Mouse (Mus musculus) lung, embryonic 16.5 days (tissue): ENCODE measurements around the gene Adgrv1. TPM values are rescaled to one million over a fixed set of nuclear protein-coding genes. Genes with fewer than 3 reads are reported as not detected.

ENCODE experiments used
- ATAC-seq: fragments of 200-750 bp; cut with Nextera tagmentation; 2 replicates; pipeline ENCODE4 v1.8.0; 2017; ENCODE audit warnings: low read depth, mild to moderate bottlenecking, moderate library complexity
- H3K27ac ChIP-seq: fragments of 300-500 bp; sonication (generic); 2 replicates; pipeline ENCODE4 v1.5.1; 2014; ENCODE audit warnings: mild to moderate bottlenecking, control low read depth, low read length
- H3K27me3 ChIP-seq: fragments of 300-500 bp; sonication (generic); 2 replicates; pipeline ENCODE4 v1.6.1; 2014; ENCODE audit warnings: low read depth, low read length, mixed read lengths; ENCODE audit not compliant: control insufficient read depth, insufficient read depth
- H3K36me3 ChIP-seq: fragments of 300-500 bp; sonication (generic); 2 replicates; pipeline ENCODE4 v1.6.1; 2014; ENCODE audit warnings: low read length; ENCODE audit not compliant: control insufficient read depth, insufficient read depth
- H3K4me1 ChIP-seq: fragments of 300-500 bp; sonication (generic); replicated peaks from 2 replicates; pipeline ENCODE4 v1.6.1; 2014; ENCODE audit warnings: low read length, mixed read lengths; ENCODE audit not compliant: control insufficient read depth, insufficient read depth
- H3K4me2 ChIP-seq: fragments of 300-500 bp; sonication (generic); 2 replicates; pipeline ENCODE4 v1.6.1; 2014; ENCODE audit warnings: low read depth, low read length, control low read depth
- H3K4me3 ChIP-seq: fragments of 300-500 bp; sonication (generic); 2 replicates; pipeline ENCODE4 v1.5.1; 2014; ENCODE audit warnings: mild to moderate bottlenecking, low read length, control low read depth
- H3K9ac ChIP-seq: fragments of 300-500 bp; sonication (generic); 2 replicates; pipeline ENCODE4 v1.6.1; 2014; ENCODE audit warnings: low read length, control low read depth
- H3K9me3 ChIP-seq: fragments of 300-500 bp; sonication (generic); 2 replicates; pipeline ENCODE4 v1.6.1; 2016; ENCODE audit warnings: low read length; ENCODE audit not compliant: control insufficient read depth
- WGBS: fragments of 180-500 bp; shearing (Covaris S2); extraction: QIAGEN DNeasy Blood & Tissue Kit; methylation state at CpG from one replicate; pipeline ENCODE4 v1.1.7; 2014; 5-methylcytosine and 5-hydroxymethylcytosine counted together
- polyA plus RNA-seq: library from polyadenylated mRNA; unstranded; fragments of >200 nt; fragmentation: Nextera tagmentation; extraction: Ambion mirVana; gene quantifications from 2 replicates; pipeline ENCODE4 v1.2.1, GENCODE M21; 2015

Gene Adgrv1
- polyA plus RNA-seq, 1 experiment from 2014 or later: 1.3 TPM

DNA sequence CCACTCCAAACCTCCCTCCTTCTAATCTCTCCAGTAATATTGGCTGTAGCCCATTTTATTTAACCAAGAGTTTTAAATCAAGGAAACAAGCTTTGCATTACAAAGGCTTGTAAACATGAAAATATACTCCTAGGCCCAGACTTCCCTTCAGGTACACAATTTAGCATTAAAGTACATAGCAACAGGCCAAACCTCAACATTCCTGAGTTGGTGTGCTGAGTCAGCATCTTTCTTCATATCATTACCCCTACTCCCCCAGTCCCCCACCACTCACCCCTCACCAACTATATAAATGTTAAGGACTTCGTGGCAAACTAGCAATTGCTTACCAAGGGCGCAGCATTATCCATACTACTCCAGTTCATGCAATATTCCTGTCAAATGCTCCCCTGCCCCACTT, 510.7 kb downstream of the Adgrv1 start:
- no peak for ATAC-seq
- H3K4me2 ChIP-seq: no peak overlapping the region
- H3K4me3 ChIP-seq: no peak overlapping the region
- H3K4me1 ChIP-seq: no peaks in the 10 kb centered on the region
- no peaks in the 10 kb centered on the region for H3K27me3 ChIP-seq
- WGBS: 85% methylated on average over 2 of the region's 2 CpGs
- H3K36me3 ChIP-seq: no peaks in the 10 kb centered on the region
- H3K9me3 ChIP-seq: no peaks in the 10 kb centered on the region
- no peak overlapping the region for H3K9ac ChIP-seq
- no peak overlapping the region for H3K27ac ChIP-seq

GRCm38 (mm10) chr13:81110479-81110878, 522.5 kb downstream of the Adgrv1 start:
- Histone ChIP-seq H3K27ac (no peak overlapping the region), H3K27me3 (no peaks in the 10 kb centered on the region), H3K4me2 (no peak overlapping the region), H3K4me1 (peaks cover 18% of the 10 kb centered on the region), H3K4me3 (no peak overlapping the region), H3K9ac (no peak overlapping the region), H3K36me3 (no peaks in the 10 kb centered on the region), H3K9me3 (no peaks in the 10 kb centered on the region)
- 62% methylated on average over 4 of the region's 4 CpGs for WGBS
- ATAC-seq: no peak

DNA sequence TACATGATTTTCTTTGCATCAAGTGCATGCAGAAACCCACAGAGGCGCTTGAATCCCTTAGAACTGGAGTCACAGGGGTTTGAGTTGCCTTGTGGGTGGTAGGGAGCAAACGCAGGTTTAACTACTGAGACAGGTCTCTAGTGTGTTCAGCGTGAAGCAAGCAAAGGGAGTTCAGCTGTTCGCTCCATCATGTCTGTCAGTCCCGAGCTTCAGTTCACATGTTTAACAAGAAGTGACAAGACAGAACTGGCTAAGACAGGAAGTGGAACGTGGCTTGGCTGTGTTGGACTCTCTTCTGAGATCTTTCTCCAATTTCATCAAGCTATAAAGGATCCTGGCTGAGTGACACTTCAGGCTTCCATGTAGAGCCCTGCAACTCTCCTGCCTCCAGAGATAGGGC, 523.3 kb downstream of the Adgrv1 start:
- no peak overlapping the region for H3K4me2 ChIP-seq
- 0 out of 2 replicates have a peak overlapping the region, but pooled peaks have one; percentile 3 for H3K27ac ChIP-seq
- H3K9ac ChIP-seq: no peak overlapping the region
- ATAC-seq: no peak
- no peaks in the 10 kb centered on the region for H3K27me3 ChIP-seq
- peaks cover 18% of the 10 kb centered on the region for H3K4me1 ChIP-seq
- no peaks in the 10 kb centered on the region for H3K36me3 ChIP-seq
- H3K4me3 ChIP-seq: no peak overlapping the region
- H3K9me3 ChIP-seq: no peaks in the 10 kb centered on the region
- WGBS: 68% methylated on average over 6 of the region's 6 CpGs

DNA sequence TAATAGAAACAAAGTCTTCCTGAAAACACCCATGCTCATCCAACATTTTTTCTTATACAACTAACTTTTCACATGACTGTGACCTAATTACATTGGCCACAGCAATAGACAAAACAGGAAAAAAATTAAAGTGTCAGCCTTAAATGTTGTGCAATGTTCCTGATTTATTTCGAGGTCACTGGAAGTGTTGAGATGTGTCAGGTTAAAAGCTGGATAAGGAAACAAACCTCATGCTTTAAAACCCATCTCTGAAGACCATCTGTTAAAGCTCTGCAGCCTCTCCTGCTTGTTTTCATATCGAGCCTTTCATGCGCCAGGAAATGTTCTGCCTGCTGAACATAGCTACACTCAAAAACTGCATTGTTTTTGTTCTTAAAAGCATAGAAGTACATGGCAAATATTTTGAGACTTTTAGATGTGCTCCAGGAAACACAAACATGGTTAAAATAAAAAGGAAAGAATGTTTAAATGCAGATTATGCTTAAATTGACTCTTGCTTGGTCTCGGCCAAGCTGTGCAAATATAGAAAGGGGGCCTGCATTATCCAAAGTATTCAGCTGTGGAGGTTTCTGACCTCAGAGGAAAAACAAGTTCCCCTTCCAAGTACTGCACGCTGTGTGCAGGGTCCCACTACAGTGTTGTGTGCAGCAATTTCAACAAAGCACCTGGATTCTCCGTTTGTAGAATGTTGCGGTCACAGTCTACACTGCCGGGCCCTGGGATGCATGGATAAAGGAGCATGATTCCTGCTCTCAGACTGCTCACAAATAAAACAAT, 524.2 kb downstream of the Adgrv1 start:
- Histone ChIP-seq H3K4me2 (no peak overlapping the region), H3K9ac (peak overlapping the region; percentile 45; the same call in 1 of the 2 replicates)
- ATAC-seq: peak; percentile 73

DNA sequence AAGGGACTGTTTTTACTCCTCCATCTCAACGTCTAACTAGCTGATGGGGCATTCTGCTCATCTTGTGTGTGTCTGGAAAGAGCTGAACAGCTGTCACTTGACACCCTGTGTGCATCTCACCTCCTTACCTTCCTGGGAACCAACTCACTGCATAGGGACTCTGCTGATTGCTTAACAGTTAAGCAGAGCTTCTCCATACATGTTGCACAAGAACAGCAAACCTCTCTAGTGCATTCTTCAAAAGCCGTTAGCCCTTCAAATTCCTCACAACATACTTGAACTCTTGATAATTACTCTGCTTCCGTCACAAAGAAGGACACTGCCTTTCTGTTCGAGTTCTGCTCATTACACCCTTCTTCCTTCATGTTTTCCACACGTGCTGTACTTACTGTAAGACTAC, 525.5 kb downstream of the Adgrv1 start:
- Histone ChIP-seq H3K27ac (peak overlapping the region; percentile 3; the same call in 1 of the 2 replicates), H3K27me3 (no peaks in the 10 kb centered on the region), H3K9me3 (no peaks in the 10 kb centered on the region), H3K4me1 (peaks cover 22% of the 10 kb centered on the region), H3K4me3 (no peak overlapping the region), H3K36me3 (no peaks in the 10 kb centered on the region), H3K4me2 (no peak overlapping the region), H3K9ac (no peak overlapping the region)
- peak; percentile 67 for ATAC-seq
- WGBS: 27% methylated on average over 5 of the region's 5 CpGs

More for the DNA sequence above, 524.2 kb downstream of the Adgrv1 start:
- Histone ChIP-seq H3K4me3 (no peak overlapping the region), H3K27me3 (no peaks in the 10 kb centered on the region), H3K4me1 (peaks cover 22% of the 10 kb centered on the region), H3K36me3 (no peaks in the 10 kb centered on the region), H3K9me3 (no peaks in the 10 kb centered on the region), H3K27ac (peak overlapping the region; percentile 85)
- 25% methylated on average over 8 of the region's 8 CpGs for WGBS

- Histone ChIP-seq H3K4me3 (no peak overlapping the region), H3K9ac (no peak overlapping the region), H3K4me1 (peaks cover 18% of the 10 kb centered on the region), H3K27ac (peak overlapping the region; percentile 71), H3K36me3 (no peaks in the 10 kb centered on the region), H3K27me3 (no peaks in the 10 kb centered on the region), H3K4me2 (no peak overlapping the region), H3K9me3 (no peaks in the 10 kb centered on the region)
- WGBS: 22% methylated on average over 4 of the region's 4 CpGs
- ATAC-seq: peak; percentile 91
Observed at GRCm38 (mm10) chr13:81103794-81104193, 529.2 kb downstream of the Adgrv1 start.

DNA sequence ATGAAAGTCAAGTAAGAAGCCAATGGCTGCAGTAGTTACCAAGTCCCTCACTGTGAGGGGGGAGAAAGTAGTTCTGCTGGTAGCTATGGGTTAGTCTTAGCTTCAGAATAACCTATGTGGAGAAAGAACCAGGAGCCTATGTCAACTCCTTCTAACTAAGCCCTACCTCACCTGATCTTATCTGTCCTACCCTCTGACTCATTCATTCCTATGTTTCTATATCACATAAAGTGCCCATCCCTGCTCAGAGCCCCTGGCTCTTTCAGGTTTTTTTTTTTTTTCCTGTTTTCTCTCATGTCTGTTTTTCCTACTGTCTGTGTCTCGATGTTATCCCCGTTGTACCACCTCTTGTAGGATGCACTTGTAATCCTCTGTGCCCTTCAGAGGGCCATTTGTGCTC, 536.5 kb downstream of the Adgrv1 start:
- Histone ChIP-seq H3K27ac (no peak overlapping the region), H3K36me3 (no peaks in the 10 kb centered on the region), H3K27me3 (no peaks in the 10 kb centered on the region), H3K9me3 (no peaks in the 10 kb centered on the region), H3K9ac (no peak overlapping the region), H3K4me3 (no peak overlapping the region), H3K4me1 (no peaks in the 10 kb centered on the region), H3K4me2 (no peak overlapping the region)
- no peak for ATAC-seq
- WGBS: 87% methylated on average over 2 of the region's 2 CpGs

DNA sequence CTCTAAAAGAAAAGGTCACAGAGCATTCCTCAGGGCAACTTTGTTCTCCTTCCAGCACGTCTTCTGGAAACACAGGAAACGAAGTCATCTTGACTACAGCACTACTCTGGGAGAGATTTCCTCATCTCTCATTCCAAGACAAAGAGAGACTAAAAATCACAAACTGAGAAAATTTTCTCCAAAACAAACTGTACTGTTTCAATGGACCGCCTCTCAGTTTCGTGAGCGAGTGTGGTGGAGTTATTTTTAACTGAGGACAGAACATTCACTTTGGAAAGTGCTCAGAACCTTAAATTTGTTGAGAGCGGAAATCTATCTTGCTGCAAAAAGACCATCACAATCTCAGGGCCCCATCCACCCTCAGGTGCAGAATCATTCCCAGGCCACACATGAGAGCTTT, 538.4 kb downstream of the Adgrv1 start:
- Histone ChIP-seq H3K9ac (no peak overlapping the region; the same call in 1 of the 2 replicates), H3K27ac (peak overlapping the region; percentile 79), H3K4me2 (no peak overlapping the region), H3K27me3 (no peaks in the 10 kb centered on the region), H3K4me1 (peaks cover 3% of the 10 kb centered on the region; the same call in 1 of the 2 replicates), H3K4me3 (no peak overlapping the region), H3K36me3 (no peaks in the 10 kb centered on the region), H3K9me3 (no peaks in the 10 kb centered on the region)
- ATAC-seq: no peak
- 55% methylated on average over 6 of the region's 6 CpGs for WGBS

DNA sequence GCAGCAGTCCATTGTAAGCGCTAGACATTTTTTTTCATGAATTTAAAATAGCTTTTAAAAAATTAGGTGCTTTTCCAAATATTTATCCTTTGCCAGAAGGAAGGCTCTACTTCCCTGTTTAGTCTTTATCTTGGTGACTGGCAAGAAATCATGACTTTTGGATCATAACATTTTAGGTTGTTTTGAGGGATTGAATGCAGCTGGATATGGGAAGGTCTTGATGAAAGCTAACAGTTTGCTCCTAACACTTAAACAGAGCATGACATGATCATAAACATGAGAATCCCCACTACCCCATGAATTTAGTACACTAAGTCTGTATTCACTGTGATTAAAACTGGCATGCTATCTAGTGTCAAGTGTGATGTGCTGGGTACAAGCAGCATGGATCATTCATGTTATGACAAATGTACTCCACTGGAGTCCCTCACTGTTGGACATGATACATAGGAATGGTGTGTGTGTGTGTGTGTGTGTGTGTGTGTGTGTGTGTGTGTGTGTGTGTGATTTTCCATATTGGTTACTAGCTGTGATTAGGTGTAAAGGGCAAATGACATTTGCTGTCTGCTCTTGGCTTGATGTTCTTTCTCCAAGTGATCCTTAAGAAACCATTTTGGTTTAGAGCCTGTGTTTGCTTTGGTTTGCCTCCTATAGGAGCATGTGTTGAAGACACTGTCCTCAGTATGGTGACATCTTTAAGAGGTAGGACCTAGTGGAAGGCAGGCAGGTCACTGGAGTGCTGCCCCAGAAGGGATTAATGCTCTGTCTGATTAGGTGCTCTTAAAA, 542.7 kb downstream of the Adgrv1 start:
- Histone ChIP-seq H3K4me1 (peaks cover 3% of the 10 kb centered on the region; the same call in 1 of the 2 replicates), H3K27me3 (no peaks in the 10 kb centered on the region), H3K27ac (peak overlapping the region; percentile 84), H3K36me3 (no peaks in the 10 kb centered on the region), H3K9me3 (peaks cover 4% of the 10 kb centered on the region; the same call in 1 of the 2 replicates), H3K9ac (no peak overlapping the region), H3K4me2 (no peak overlapping the region), H3K4me3 (no peak overlapping the region)
- peak; percentile 95 for ATAC-seq
- 52% methylated on average over 1 of the region's 1 CpGs for WGBS
